Mouse (Mus musculus): Measurements from ENCODE around the gene Cd109. TPM values are rescaled to one million over a fixed set of nuclear protein-coding genes. Genes with fewer than 3 reads are reported as not detected.

Cd109 gene
- total RNA-seq, 2 experiments from 2014 or later: 13.0 to 13.5 TPM

DNA sequence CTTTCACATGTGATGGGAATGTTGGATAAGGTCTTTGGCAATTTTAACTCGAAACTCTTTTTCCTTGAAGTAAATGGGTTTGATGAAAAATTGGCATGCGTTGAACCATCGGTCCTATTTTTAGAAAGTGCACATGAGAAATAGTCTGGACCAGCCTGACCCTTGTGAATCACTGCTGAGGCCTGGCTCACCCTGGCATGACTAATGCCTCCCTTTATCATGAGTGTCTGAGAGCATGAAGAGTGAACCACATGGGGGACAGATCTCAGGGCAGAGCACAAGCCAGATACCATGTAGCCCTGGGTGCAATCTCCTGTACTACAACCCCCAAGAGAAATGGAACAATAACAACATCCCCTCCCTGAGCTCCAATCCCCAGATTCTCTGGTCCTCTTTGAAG lies 18.6 kb downstream of the Cd109 start:
- DNase-seq: peak; percentile 8 to 13
- intact Hi-C loops (cut with DNase I): no loop called here

- intact Hi-C loops (cut with DNase I): loop anchor here (5.0 kb wide), 1 partner anchor 39 kb away; no protein-coding TSS in a partner anchor
- no peak for DNase-seq
Measured at GRCm38 (mm10) chr9:78641386-78641785, 26.0 kb downstream of the Cd109 start.

DNA sequence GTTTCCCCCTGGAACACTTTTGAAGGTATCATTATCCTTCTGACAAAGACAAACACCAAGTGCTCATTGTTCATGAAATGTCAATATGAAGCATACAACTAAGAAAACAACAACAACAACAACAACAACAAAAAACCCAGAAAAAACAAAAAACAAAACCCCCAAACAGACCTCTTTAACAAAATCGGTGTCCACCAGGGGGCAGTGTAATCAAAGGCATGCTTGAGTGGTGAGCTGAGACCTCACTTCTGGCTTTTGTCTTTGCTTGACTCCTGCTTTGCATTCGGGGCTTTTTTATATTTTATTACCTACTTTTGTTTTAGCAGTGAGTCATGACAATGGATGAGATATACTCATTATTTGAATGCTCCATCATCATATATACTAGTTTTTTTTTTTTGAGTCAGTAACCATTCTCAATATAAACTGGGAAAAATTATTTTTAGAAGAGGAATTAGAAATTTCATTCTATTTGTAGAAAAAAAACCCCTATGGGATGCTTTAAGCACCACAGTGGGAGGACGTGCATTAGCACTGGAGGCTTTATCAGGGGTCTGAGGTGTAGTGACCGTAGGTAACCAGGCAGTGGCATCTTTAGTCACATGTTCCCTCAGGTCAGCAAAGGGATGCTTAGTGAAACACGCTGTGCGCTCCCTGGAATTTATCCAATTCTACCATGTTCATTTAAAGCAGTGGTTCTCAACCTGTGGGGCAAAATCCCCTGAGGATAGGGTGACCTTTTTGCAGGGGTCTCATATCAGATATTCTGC lies 30.8 kb downstream of the Cd109 start:
- DNase-seq: peak; percentile 32 to 75
- intact Hi-C loops (cut with DNase I): loop anchor here (5.0 kb wide), 1 partner anchor 1076 kb away; no protein-coding TSS in a partner anchor

- DNase-seq: no peak
- intact Hi-C loops (cut with DNase I): loop anchor here (5.0 kb wide), 1 partner anchor 1074 kb away; no protein-coding TSS in a partner anchor
Measured at GRCm38 (mm10) chr9:78648641-78649040, 33.3 kb downstream of the Cd109 start.

GRCm38 (mm10) chr9:78649398-78649797 lies 34.1 kb downstream of the Cd109 start:
- DNase-seq: no peak
- intact Hi-C loops (cut with DNase I): loop anchor here (5.0 kb wide), 1 partner anchor 1073 kb away; no protein-coding TSS in a partner anchor

- DNase-seq: no peak
- intact Hi-C loops (cut with DNase I): no loop called here
Measured at GRCm38 (mm10) chr9:78657564-78657963, 42.2 kb downstream of the Cd109 start.

GRCm38 (mm10) chr9:78671446-78671985 lies 56.2 kb downstream of the Cd109 start:
- intact Hi-C loops (cut with DNase I): no loop called here
- DNase-seq: no peak

DNA sequence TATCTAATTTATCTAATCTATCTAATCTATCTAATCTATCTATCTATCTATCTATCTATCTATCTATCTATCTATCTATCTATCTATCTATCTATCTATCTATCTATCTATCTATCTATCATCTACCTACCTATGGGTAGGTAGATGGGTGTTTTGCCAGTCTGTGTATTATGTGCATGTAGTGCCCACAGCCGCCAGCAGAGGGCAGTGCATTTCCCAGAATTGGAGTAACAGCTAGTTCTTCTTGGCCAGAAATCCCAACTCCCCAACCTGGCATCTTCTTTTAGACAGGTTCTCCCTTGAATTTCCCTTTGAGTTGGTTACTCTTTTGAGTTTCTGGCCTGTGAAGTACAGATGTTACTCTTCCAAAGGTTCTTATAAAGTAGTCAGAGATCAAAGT lies 85.3 kb downstream of the Cd109 start:
- intact Hi-C loops (cut with DNase I): no loop called here
- peak; percentile 51 to 75 for DNase-seq

GRCm38 (mm10) chr9:78702509-78703239 lies 87.3 kb downstream of the Cd109 start:
- DNase-seq: no peak
- intact Hi-C loops (cut with DNase I): no loop called here

DNA sequence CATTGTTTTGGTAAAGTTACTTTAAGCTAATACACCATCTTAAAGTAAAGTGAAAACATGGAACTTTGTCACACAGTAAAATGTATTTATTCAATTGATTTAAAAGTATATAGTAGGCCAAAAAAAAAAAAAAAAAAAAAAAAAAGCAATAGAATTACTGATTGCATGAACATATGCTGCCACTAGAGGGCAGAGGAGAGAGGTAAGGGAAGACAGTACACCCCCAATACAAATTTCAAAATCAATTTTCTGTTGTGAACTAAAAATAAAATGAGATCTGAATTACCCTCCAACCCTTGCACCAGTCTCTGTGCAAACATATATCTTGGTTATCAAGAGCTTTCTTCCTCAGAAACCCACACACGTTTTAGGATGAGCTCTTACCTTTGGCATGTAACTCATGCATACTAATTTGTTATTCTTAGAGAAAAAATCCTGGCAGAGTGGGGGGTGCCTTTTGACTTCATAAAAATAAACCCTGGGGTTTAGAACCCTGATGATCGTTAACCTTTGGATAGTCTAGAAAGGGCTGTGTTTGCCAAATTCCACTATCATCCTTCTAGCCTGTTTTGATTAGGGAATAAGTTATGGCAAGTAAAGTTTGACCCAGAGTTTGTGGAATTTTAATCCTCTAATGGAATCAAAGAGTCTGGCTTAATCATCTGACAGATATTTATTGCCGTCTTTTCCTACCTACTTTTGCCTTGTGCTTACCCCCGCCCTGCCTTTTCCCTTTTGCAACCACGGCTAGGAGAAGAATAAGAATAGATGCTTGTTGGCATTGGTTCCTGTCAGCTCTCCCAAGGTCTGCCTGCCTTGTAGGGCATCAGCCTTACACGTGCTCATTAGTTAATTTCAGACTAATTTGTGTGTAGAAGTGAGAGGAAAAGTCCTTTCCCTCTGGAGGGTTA lies 105.8 kb downstream of the Cd109 start:
- DNase-seq: no peak
- intact Hi-C loops (cut with DNase I): no loop called here

GRCm38 (mm10) chr9:78731931-78732330 lies 116.6 kb downstream of the Cd109 start:
- intact Hi-C loops (cut with DNase I): no loop called here
- DNase-seq: no peak

DNA sequence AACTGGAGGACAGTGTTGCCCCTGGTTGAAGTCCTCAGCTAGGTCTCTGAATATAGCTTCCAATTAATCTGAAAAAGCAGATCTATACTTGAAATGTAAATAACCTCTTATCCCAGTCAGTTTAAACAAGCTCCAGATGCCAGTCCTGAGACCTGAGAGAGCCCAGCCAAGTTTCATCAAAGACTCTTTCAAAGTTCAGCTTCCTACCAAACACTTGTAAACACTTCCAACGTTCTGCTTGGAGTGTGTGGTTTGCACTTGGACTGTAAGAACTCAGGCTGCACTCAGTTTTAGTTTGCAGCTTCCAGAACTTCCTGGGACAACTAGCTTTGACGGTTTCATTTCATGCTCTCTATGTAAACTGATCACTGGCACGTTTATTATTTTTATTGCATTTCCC lies 120.2 kb downstream of the Cd109 start:
- DNase-seq: no peak

DNA sequence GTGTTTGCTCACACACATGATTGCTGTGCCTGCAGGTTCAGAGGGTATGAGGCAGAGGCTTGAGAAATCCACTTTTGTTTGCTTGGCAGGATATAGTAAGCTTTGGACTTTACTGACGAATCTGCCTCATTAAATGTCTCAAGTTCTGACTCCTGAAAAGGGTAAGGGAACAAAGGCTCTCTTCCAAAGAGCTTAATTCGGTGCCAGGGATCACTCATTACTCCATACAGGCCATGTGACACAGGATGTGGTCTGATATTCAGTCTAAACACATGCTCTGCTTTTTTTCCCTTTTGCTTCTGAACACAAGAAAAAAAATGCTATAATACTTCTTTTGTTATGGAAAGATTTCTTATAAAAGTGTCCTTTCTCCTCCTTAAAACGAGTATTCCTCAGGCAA lies 126.7 kb downstream of the Cd109 start:
- peak in 1 of 2 experiments; percentile 5 for DNase-seq
- intact Hi-C loops (cut with DNase I): no loop called here

More for the DNA sequence above, 120.2 kb downstream of the Cd109 start:
- intact Hi-C loops (cut with DNase I): no loop called here

GRCm38 (mm10) chr9:78750246-78750645 lies 134.9 kb downstream of the Cd109 start:
- intact Hi-C loops (cut with DNase I): no loop called here
- DNase-seq: peak; percentile 65 to 69

Other genes with a start within 250 kb of the Cd109 start
- not detected for gene Dppa5a, start 247.4 kb upstream of the Cd109 start, total RNA-seq (2021)
- not detected for gene Ooep, start 236.8 kb upstream of the Cd109 start, total RNA-seq (2021)
- not detected for gene Ddx43, start 219.8 kb upstream of the Cd109 start, total RNA-seq (2021)
- gene Cgas, start 172.3 kb upstream of the Cd109 start, total RNA-seq (2021): 1 to 10 TPM in 1 of 2 experiments, under 1 TPM in 1; 0.96 to 1.1 TPM
- gene Mto1, start 167.3 kb upstream of the Cd109 start, total RNA-seq (2021): 10 to 100 TPM; 18.9 to 21.8 TPM
- gene Gm17324, start 166.8 kb upstream of the Cd109 start, total RNA-seq (2021): not detected
- gene Eef1a1, start 126.4 kb upstream of the Cd109 start, total RNA-seq (2021): 1,000 to 10,000 TPM; 3,592 to 3,750 TPM
- gene Slc17a5, start 27.5 kb upstream of the Cd109 start, total RNA-seq (2021): 1 to 10 TPM; 7.6 to 7.7 TPM